Mouse (Mus musculus) limb, embryonic 13.5 days (tissue): ENCODE measurements around the gene Grcc10. TPM values are rescaled to one million over a fixed set of nuclear protein-coding genes. Genes with fewer than 3 reads are reported as not detected.

Experiments used
- ATAC-seq: fragments of 200-750 bp; cut with Nextera tagmentation; 2 replicates; pipeline ENCODE4 v1.8.0; 2017; ENCODE audit warnings: low read depth, moderate number of reproducible peaks, moderate TSS enrichment; ENCODE audit not compliant: low FRiP score
- H3K27ac ChIP-seq: fragments of 300-500 bp; sonication (generic); 2 replicates; pipeline ENCODE4 v1.5.1; 2015; ENCODE audit warnings: inconsistent platforms, mild to moderate bottlenecking, moderate library complexity
- H3K27me3 ChIP-seq: fragments of 300-500 bp; sonication (generic); 2 replicates; pipeline ENCODE4 v1.6.1; 2015; ENCODE audit warnings: mild to moderate bottlenecking, inconsistent platforms
- H3K36me3 ChIP-seq: fragments of 300-500 bp; sonication (generic); 2 replicates; pipeline ENCODE4 v1.6.1; 2015; ENCODE audit warnings: inconsistent platforms, mild to moderate bottlenecking, moderate library complexity
- H3K4me1 ChIP-seq: fragments of 300-500 bp; sonication (generic); 2 replicates; pipeline ENCODE4 v1.6.1; 2015; ENCODE audit warnings: inconsistent platforms
- H3K4me2 ChIP-seq: fragments of 300-500 bp; sonication (generic); replicated peaks from 2 replicates; pipeline ENCODE4 v1.6.1; 2015; ENCODE audit warnings: inconsistent platforms, mild to moderate bottlenecking, moderate library complexity
- H3K4me3 ChIP-seq: fragments of 300-500 bp; sonication (generic); 2 replicates; pipeline ENCODE4 v1.5.1; 2015; ENCODE audit warnings: moderate library complexity, mild to moderate bottlenecking, inconsistent platforms
- H3K9ac ChIP-seq: fragments of 300-500 bp; sonication (generic); 2 replicates; pipeline ENCODE4 v1.6.1; 2015; ENCODE audit warnings: mild to moderate bottlenecking, inconsistent platforms
- H3K9me3 ChIP-seq: fragments of 300-500 bp; sonication (generic); 2 replicates; pipeline ENCODE4 v1.6.1; 2016; ENCODE audit warnings: inconsistent platforms
- WGBS: fragments of 180-500 bp; shearing (Covaris S2); methylation state at CpG from one replicate; pipeline ENCODE4 v1.1.7; 2015; 5-methylcytosine and 5-hydroxymethylcytosine counted together
- polyA plus RNA-seq: library from polyadenylated mRNA; unstranded; fragments of >200 nt; fragmentation: Nextera tagmentation; extraction: Ambion mirVana; gene quantifications from 2 replicates; pipeline ENCODE4 v1.2.1, GENCODE M21; 2015

Grcc10 gene
- polyA plus RNA-seq, 1 experiment from 2014 or later = 480 TPM

- ATAC-seq = peak; percentile 67
- Histone ChIP-seq H3K4me2 (peak within 1 kb of the TSS; percentile 90), H3K36me3 (no peaks in the 10 kb centered on the region), H3K27ac (no peak within 1 kb of the TSS), H3K27me3 (peaks cover 49% of the 10 kb centered on the region), H3K9me3 (no peaks in the 10 kb centered on the region), H3K4me1 (peaks cover 23% of the 10 kb centered on the region), H3K9ac (peak within 1 kb of the TSS; percentile 74), H3K4me3 (peak within 1 kb of the TSS; percentile 60)
- 1% methylated on average over 48 of the region's 54 CpGs for WGBS
Observed at GRCm38 (mm10) chr6:124769101-124769765, 28.1 kb upstream of the Grcc10 start, which contains the start of gene Eno2. Eno2 (minus strand) TSS chr6:124769673.

GRCm38 (mm10) chr6:124768704-124769044 is 27.5 kb upstream of the Grcc10 start:
- peak overlapping the region; percentile 74; the same call in 1 of the 2 replicates for H3K9ac ChIP-seq
- ATAC-seq = no peak
- H3K27me3 ChIP-seq = peaks cover 54% of the 10 kb centered on the region
- peaks cover 23% of the 10 kb centered on the region for H3K4me1 ChIP-seq
- H3K4me3 ChIP-seq = peak overlapping the region; percentile 60
- 7% methylated on average over 9 of the region's 9 CpGs for WGBS
- H3K27ac ChIP-seq = no peak overlapping the region
- peak overlapping the region; percentile 90 for H3K4me2 ChIP-seq
- no peaks in the 10 kb centered on the region for H3K9me3 ChIP-seq
- no peaks in the 10 kb centered on the region for H3K36me3 ChIP-seq

- Histone ChIP-seq H3K27me3 (peaks cover 56% of the 10 kb centered on the region), H3K27ac (no peak overlapping the region), H3K4me1 (peaks cover 23% of the 10 kb centered on the region), H3K9me3 (no peaks in the 10 kb centered on the region), H3K36me3 (no peaks in the 10 kb centered on the region), H3K4me3 (peak overlapping the region; percentile 60), H3K4me2 (peak overlapping the region; percentile 90), H3K9ac (peak overlapping the region; percentile 74; the same call in 1 of the 2 replicates)
- WGBS = 26% methylated on average over 19 of the region's 19 CpGs
- no peak for ATAC-seq
Observed at GRCm38 (mm10) chr6:124767920-124768703, 26.9 kb upstream of the Grcc10 start.

GRCm38 (mm10) chr6:124767536-124767919 is 26.4 kb upstream of the Grcc10 start:
- Histone ChIP-seq H3K9me3 (no peaks in the 10 kb centered on the region), H3K36me3 (no peaks in the 10 kb centered on the region; the same call in 1 of the 2 replicates), H3K4me2 (peak overlapping the region; percentile 90; the same call in 1 of the 2 replicates), H3K4me1 (peaks cover 23% of the 10 kb centered on the region), H3K27me3 (peaks cover 61% of the 10 kb centered on the region), H3K27ac (no peak overlapping the region), H3K4me3 (no peak overlapping the region), H3K9ac (no peak overlapping the region)
- no peak for ATAC-seq
- WGBS = 39% methylated on average over 4 of the region's 4 CpGs

GRCm38 (mm10) chr6:124765951-124766350 is 24.8 kb upstream of the Grcc10 start:
- WGBS = 82% methylated on average over 7 of the region's 7 CpGs

GRCm38 (mm10) chr6:124759259-124759658 is 18.1 kb upstream of the Grcc10 start:
- Histone ChIP-seq H3K4me1 (peaks cover 38% of the 10 kb centered on the region), H3K27ac (peak overlapping the region; percentile 99), H3K4me2 (peak overlapping the region; percentile 90), H3K4me3 (peak overlapping the region; percentile 79; the same call in 1 of the 2 replicates), H3K36me3 (no peaks in the 10 kb centered on the region; the same call in 1 of the 2 replicates), H3K9me3 (no peaks in the 10 kb centered on the region), H3K27me3 (peaks cover 31% of the 10 kb centered on the region; the same call in 1 of the 2 replicates), H3K9ac (peak overlapping the region; percentile 55)
- 1% methylated on average over 5 of the region's 5 CpGs for WGBS
- no peak for ATAC-seq

More at GRCm38 (mm10) chr6:124765951-124766350, 24.8 kb upstream of the Grcc10 start:
- ATAC-seq = no peak
- H3K4me3 ChIP-seq = no peak overlapping the region
- no peaks in the 10 kb centered on the region; the same call in 1 of the 2 replicates for H3K36me3 ChIP-seq
- H3K4me1 ChIP-seq = peaks cover 23% of the 10 kb centered on the region
- no peak overlapping the region for H3K27ac ChIP-seq
- H3K4me2 ChIP-seq = no peak overlapping the region
- H3K27me3 ChIP-seq = peaks cover 69% of the 10 kb centered on the region
- no peaks in the 10 kb centered on the region for H3K9me3 ChIP-seq
- no peak overlapping the region for H3K9ac ChIP-seq

GRCm38 (mm10) chr6:124758849-124759232 is 17.7 kb upstream of the Grcc10 start:
- H3K27ac ChIP-seq = peak overlapping the region; percentile 99
- peaks cover 27% of the 10 kb centered on the region; the same call in 1 of the 2 replicates for H3K27me3 ChIP-seq
- 57% methylated on average over 2 of the region's 2 CpGs for WGBS
- H3K9ac ChIP-seq = peak overlapping the region; percentile 55
- H3K4me2 ChIP-seq = peak overlapping the region; percentile 90
- no peak for ATAC-seq
- H3K4me3 ChIP-seq = peak overlapping the region; percentile 79; the same call in 1 of the 2 replicates
- H3K36me3 ChIP-seq = no peaks in the 10 kb centered on the region; the same call in 1 of the 2 replicates
- H3K9me3 ChIP-seq = no peaks in the 10 kb centered on the region
- H3K4me1 ChIP-seq = peaks cover 42% of the 10 kb centered on the region

- Histone ChIP-seq H3K36me3 (peaks cover under 1% of the 10 kb centered on the region; the same call in 1 of the 2 replicates), H3K27me3 (peaks cover 21% of the 10 kb centered on the region; the same call in 1 of the 2 replicates), H3K4me1 (peaks cover 48% of the 10 kb centered on the region), H3K4me3 (peak overlapping the region; percentile 79), H3K9ac (peak overlapping the region; percentile 94), H3K27ac (peak overlapping the region; percentile 99), H3K4me2 (peak overlapping the region; percentile 90), H3K9me3 (no peaks in the 10 kb centered on the region)
- 38% methylated on average over 5 of the region's 5 CpGs for WGBS
- no peak; the same call in 1 of the 2 replicates for ATAC-seq
Observed at GRCm38 (mm10) chr6:124757909-124758848, 17.0 kb upstream of the Grcc10 start.

GRCm38 (mm10) chr6:124757351-124757880 is 16.2 kb upstream of the Grcc10 start:
- Histone ChIP-seq H3K9ac (peak overlapping the region; percentile 94), H3K4me1 (peaks cover 51% of the 10 kb centered on the region), H3K9me3 (no peaks in the 10 kb centered on the region), H3K4me3 (peak overlapping the region; percentile 79), H3K27ac (peak overlapping the region; percentile 99), H3K36me3 (peaks cover 8% of the 10 kb centered on the region; the same call in 1 of the 2 replicates), H3K4me2 (peak overlapping the region; percentile 90), H3K27me3 (peaks cover 14% of the 10 kb centered on the region; the same call in 1 of the 2 replicates)
- 10% methylated on average over 5 of the region's 5 CpGs for WGBS
- ATAC-seq = no peak

GRCm38 (mm10) chr6:124756652-124757350 is 15.6 kb upstream of the Grcc10 start:
- peak; percentile 78 for ATAC-seq
- H3K4me1 ChIP-seq = peaks cover 51% of the 10 kb centered on the region
- peak overlapping the region; percentile 90 for H3K4me2 ChIP-seq
- WGBS = 1% methylated on average over 50 of the region's 54 CpGs
- peaks cover 12% of the 10 kb centered on the region; the same call in 1 of the 2 replicates for H3K27me3 ChIP-seq
- peak overlapping the region; percentile 94 for H3K9ac ChIP-seq
- H3K9me3 ChIP-seq = no peaks in the 10 kb centered on the region
- peak overlapping the region; percentile 99 for H3K27ac ChIP-seq
- peak overlapping the region; percentile 79 for H3K4me3 ChIP-seq
- H3K36me3 ChIP-seq = peaks cover 13% of the 10 kb centered on the region; the same call in 1 of the 2 replicates
